Mouse (Mus musculus): ENCODE data around the gene Vps72.

Gene Vps72

DNA sequence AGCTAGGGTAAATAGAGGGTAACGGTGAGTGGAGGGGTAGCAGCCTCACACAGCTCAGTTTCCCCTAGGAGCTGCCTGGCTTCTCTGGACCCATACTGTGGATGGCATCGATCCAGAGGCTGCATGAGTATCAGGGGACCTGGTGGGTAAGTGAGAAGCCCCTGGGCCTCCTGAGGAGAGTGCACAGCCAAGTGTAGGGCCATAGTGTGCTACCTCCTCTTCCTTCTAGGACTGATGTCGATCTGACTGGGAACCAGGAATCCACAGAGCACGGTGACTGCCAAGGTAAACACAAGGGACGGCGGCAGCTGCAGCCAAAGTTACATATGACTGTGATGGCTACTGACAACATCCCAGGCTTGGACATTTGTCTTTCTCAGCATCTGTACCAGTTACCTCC is 60.3 kb downstream of the Vps72 start:
- DNase-seq: no peak

Data from cerebellum, postnatal 25 days (tissue).